Comparison of ENCODE assay signal across 12 mouse cellular contexts in genomic region chr1:52179939-52180568, GRCm38 (mm10).
"Had no signal": no experiment of that assay in that cellular context is flagged by ENCODE, and none has a peak within 500 bp of the region (broad histone marks: within the 10 kb centered on the region; RNA-seq: fewer than 3 reads in every experiment).

No protein-coding gene starts in this region.

- H3K4me1 ChIP-seq: liver, embryonic 12.5 days; lung, embryonic 15.5 days; megakaryocyte, embryonic 14.5 days; midbrain, embryonic 12.5 days had no signal

- H3K4me3 ChIP-seq: left cerebral cortex, adult 2 months; limb, embryonic 15.5 days; liver, embryonic 12.5 days; lung, embryonic 15.5 days; megakaryocyte, embryonic 14.5 days; midbrain, embryonic 12.5 days had no signal

- H3K36me3 ChIP-seq: limb, embryonic 15.5 days; lung, embryonic 15.5 days; midbrain, embryonic 12.5 days had no signal

- H3K9ac ChIP-seq: limb, embryonic 15.5 days; liver, embryonic 12.5 days; lung, embryonic 15.5 days; midbrain, embryonic 12.5 days had no signal

- H3K27me3 ChIP-seq: limb, embryonic 15.5 days; liver, embryonic 12.5 days; lung, embryonic 15.5 days; megakaryocyte, embryonic 14.5 days; midbrain, embryonic 12.5 days had no signal

- DNase-seq: kidney, postnatal 25 days; lung, postnatal 14 days; thymus, postnatal 4 days had no signal

- H3K9me3 ChIP-seq: limb, embryonic 15.5 days; liver, embryonic 12.5 days; lung, embryonic 15.5 days; megakaryocyte, embryonic 14.5 days; midbrain, embryonic 12.5 days had no signal

- H3K27ac ChIP-seq: left cerebral cortex, adult 2 months; limb, embryonic 15.5 days; liver, embryonic 12.5 days; lung, embryonic 15.5 days; macrophage; midbrain, embryonic 12.5 days; stomach, postnatal 0 days had no signal

- H3K4me2 ChIP-seq: limb, embryonic 15.5 days; liver, embryonic 12.5 days; lung, embryonic 15.5 days; midbrain, embryonic 12.5 days had no signal

- ATAC-seq: liver, embryonic 12.5 days; midbrain, embryonic 16.5 days had no signal
